Mouse (Mus musculus): ENCODE measurements around the gene Gins2.

DNA sequence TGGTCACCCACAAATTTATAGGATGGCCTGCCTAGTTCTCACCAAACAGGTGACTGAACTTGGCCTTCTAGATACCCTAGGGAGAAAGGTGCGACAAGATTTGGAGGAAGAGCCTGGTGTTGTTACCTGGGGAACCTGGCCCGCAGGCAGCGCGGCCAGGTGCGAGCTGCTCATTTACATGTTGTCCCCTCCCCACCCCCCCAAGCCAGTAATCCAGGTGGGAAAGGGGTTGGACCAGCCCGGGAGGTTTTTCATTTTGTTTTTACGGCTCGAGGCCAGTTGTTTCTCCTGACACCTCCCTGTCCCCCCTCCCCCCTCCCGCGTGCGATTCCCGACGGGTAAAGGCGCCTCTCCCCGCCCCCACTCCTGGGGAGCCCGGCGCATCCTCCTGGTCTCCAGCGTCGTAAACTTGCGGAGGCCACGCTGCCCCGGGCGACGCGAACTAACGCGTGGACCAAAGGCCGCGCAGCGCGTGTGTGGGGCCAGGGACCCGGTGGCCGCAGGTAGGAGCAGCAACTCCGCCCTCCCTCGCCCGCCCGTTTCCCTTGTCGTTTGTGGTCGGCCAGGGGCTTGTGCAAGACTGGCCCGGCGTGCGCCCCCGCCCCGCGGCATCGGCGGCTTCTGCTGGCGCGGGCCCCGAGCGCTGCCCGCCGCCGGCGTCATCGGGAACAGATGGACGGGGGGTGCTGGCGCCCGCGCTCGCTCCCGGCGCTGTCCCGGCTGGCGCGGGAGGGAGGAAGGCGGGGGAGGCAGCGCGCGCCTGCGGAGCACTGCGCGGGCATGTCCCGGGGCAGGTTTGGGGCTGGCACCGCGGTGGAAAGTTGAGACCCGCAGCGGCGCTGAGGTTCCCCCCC lies 53.4 kb downstream of the Gins2 start:
- TF ChIP-seq POLR2A (IDR thresholded peaks at IDR 0.05; ENCODE audit: control insufficient read depth, low read depth, low read length): no peak
- no peak for TF ChIP-seq CTCF (IDR thresholded peaks at IDR 0.05; ENCODE audit: control insufficient read depth, insufficient read depth, insufficient replicate concordance, low read depth, low read length)

All from testis, adult 2 months (tissue).